Mouse (Mus musculus) adrenal gland, postnatal 10 days (tissue): ENCODE results near the gene Lrp1. TPM values are rescaled to one million over a fixed set of nuclear protein-coding genes. Genes with fewer than 3 reads are reported as not detected.
"Not testable (repeated sequence)": the region's sequence is repeated elsewhere in the genome, so short reads cannot be mapped to it uniquely, and the experiment has no call there.

ENCODE experiments used
- DNase-seq: peaks from one replicate; pipeline ENCODE4 v3.0.0; 2021; ENCODE audit warnings: mixed read lengths
- long read RNA-seq, 2 experiments: library from polyadenylated mRNA; stranded (forward); transcript quantifications; one replicate each; pipeline ENCODE4 v2.0.0; 2021
- total RNA-seq, 2 experiments: library from RNA; stranded (reverse); gene quantifications; 2 replicates each; pipeline ENCODE4 v1.2.3; 2021

The Lrp1 gene
- 100 to 1,000 TPM; 170 to 208 TPM for total RNA-seq
- long read RNA-seq, experiment 1, partial matches to known transcripts = 9 of 19 reads
- long read RNA-seq, experiment 1, other reads (novel, unspliced or antisense) = 10 of 19 reads
- long read RNA-seq, experiment 2, partial matches to known transcripts = 18 of 19 reads
- long read RNA-seq, experiment 2, other reads (novel, unspliced or antisense) = 0 of 19 reads

DNA sequence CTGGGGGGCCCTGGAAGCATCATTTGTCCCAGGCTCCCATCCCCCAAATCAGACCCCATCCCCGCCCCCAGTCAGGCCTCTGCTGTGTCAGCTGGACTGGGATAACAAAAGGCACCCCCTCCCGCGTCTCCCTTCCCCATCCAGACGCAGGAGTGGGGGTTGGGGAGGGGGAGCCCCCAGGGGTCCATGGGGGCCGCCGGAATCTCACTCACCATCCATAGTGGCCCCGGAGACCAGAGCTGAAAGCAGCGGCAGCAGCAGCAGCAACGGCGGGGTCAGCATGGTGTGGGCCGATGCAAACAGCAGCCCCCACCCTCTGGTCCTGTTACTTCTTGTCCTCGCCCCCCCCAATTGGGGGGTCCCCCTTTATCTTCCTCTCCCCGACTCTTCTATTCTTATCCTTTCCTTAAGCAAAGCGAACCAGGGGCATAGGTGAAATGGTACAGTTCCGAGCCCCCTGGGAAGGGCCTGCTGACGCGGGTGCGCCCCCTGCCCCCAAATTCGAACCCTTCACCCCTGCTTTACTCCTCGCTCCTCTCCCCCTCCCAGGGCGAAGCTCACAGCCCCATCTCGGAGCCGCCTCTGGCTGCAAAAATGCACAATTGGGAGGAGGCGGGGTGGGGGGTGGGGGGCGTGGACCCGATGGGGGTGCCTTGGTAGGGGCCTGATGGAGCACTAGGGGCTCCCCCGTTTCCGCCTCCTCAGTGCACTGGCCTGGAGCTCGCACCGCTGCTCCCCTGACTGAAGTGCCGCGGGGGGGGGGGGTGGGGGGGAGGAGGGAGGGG is at the start of gene Lrp1:
TSS of gene Lrp1 (minus strand) at position 743 of the 785 bp plus-strand sequence.
- DNase-seq = peak; percentile 64

DNA sequence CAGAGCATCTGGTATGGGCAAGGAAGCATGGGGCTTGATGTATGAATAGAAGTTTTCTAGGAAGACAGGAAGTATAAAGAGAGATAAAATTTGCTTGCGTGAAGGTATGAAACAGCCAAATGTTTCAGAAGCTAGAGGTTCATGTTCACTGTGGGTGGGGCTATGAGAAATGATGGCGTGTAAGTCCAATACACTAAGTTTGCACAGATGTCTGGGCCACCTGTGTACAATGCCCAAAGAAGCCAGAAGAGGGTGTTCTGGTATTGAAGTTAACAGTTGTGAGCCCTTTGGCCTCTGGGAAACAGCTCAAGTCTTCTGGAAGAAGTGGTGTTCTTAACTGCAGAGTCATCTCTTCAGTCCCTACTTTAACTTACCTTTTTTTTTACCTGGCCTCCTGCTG is 49.2 kb upstream of the Lrp1 start:
- DNase-seq = no peak

- no peak for DNase-seq
Observed at GRCm38 (mm10) chr10:127669170-127669569, 48.2 kb upstream of the Lrp1 start.

DNA sequence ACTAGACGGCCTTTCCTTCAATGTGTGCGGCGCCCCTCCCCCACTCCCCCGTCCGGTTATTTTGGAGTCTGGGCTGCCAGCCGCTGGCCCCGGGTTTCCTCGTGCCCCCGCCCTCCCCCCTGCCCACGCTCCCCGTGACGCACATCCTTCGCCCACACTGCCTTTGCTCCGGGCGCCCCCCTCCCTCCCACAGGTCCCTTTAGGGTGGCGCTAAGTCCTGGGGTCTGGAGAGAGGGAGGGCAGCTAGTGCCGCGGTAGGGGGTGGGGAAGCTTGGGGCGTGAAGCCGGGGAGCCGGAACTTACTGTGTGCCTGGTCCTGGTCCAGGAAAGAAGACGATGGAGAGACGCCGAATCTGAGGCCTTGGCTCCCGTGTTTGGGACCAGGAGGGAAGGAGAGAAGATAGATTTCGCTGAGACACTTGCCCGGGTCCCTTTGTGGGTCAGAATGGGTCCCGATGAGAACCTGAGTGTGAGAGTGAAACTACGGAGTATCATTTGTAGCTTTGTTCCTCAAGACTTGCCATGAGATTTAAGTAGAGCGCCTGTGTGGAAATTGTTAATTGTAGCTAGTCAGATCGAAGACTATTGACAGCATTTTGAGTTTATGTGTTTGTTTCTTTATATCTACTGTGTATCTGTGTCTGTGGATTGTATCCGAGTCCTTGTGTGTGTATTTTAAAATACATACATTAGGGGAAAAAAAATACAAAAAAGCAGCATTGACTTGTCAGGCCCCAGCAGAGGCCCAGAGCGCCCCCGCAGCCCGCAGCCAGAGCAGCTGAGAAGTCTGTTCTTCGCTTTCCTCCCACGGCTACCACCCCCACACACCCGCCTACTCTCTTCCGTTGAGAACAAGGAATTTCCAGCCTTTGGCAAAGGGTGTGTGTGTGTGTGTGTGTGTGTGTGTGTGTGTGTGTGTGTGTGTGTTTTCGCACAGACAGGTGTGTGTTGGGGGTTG is 47.4 kb upstream of the Lrp1 start, which contains the start of gene Nab2:
TSS of gene Nab2 (minus strand) at position 476 of the 958 bp plus-strand sequence.
- DNase-seq = peak; percentile 85

DNA sequence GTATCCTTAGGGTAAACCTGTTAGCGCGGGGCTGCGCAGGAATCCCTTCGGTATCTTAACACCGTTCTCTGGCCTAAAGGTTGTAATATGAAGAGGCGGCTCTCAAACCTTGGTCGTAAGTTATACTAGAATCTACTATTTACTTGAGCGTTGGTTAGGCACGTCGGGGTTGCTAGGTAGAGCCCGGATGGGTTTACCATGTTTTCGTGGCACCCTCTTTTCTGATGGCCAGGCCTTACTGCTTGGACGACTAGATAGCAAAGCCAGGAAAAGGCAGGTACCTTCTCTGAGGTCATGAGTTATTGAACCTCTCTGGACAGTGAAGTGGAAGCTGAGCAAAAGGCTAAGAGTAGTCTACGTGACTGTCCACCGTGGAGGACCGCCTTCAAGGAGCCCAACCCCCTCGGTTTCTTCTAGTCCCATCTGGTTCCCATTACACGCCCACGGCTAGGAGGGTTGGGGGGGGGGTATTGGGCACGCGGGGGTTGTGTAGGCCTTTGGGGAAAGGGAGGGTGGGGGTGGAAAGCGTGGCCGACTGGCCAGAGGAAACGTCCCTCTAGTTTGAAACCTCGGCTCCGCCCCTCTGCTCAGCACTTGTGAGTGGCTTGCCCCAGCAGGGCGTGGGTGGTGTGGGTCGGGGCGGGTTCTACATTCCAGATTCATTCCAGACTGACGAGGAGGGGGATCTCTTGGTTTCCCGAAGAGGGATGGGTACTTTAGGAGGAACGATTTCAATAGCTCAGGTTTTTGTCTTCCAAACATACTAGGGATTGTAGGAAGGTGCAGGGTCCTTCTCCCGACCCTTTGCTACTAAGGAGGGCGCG is 46.5 kb upstream of the Lrp1 start:
- DNase-seq = peak; percentile 89

- DNase-seq = peak; percentile 93
Observed at GRCm38 (mm10) chr10:127666501-127667268, 45.7 kb upstream of the Lrp1 start, which contains the start of gene Nemp1. Nemp1 (plus strand) TSS chr10:127666901.

DNA sequence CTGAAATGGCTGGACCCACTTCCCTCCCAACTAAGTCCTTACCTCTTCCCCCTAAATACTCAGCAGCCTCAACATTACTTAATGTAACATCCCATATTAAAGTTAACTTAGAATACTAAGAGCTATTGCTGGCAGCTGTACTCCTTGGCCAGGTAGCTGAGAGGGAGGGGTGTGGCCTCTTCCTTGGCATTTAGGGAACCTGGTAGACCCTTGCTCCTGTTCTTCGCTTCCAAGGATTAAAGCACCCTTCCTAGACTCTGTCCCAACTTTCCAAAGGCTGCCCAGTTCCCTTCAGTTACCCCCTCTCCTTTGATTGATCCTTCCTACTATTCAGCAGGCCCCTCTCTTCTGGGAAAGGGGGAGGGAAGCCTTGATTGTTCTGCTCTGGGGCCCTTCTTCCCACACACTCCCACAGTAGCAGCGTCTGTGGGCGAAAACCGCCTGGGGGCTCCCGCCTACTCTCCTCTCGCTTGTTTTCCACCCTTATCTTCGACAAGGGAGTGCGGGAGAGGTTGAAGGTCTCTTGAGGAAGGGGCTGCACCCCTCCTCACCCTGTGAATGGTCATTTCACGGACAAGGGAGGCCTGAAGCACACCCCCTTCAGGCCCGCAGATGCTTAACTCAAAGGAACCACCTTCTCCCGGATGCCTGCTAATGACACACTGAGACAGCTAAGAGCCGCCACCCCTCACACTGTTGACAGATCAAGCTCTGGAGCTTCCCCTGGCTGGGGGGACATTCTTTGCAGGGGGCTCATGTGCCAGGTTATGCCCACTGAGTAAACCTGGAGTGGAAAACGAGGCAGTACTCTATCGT is 44.6 kb upstream of the Lrp1 start:
- no peak for DNase-seq

- no peak for DNase-seq
Observed at GRCm38 (mm10) chr10:127664891-127665290, 43.9 kb upstream of the Lrp1 start.

- no peak for DNase-seq
Observed at GRCm38 (mm10) chr10:127664166-127664565, 43.2 kb upstream of the Lrp1 start.

- DNase-seq = no peak
Observed at GRCm38 (mm10) chr10:127663590-127663989, 42.6 kb upstream of the Lrp1 start.

- DNase-seq = peak; percentile 57
Observed at GRCm38 (mm10) chr10:127662666-127663253, 41.8 kb upstream of the Lrp1 start.

- peak; percentile 83 for DNase-seq
Observed at GRCm38 (mm10) chr10:127661915-127662663, 41.1 kb upstream of the Lrp1 start.

GRCm38 (mm10) chr10:127661291-127661914 is 40.5 kb upstream of the Lrp1 start:
- DNase-seq = no peak

DNA sequence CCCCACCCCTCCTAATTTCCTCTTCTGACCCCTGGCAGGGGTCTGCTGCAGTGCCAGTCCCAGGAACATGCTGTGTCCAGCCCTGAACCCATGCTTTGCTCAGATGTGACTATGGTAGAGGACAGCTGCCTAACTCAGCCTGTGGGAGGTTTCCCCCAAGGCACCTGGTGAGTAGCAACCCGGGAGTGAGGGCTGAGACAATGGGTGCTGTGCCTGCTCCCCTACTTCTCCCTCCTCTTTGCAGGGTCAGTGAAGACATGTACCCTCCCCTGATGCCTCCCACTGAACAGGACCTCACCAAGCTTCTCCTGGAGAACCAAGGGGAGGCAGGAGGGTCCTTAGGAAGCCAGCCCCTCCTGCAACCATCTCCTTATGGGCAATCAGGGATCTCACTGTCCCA is 38.6 kb upstream of the Lrp1 start:
- DNase-seq = no peak

DNA sequence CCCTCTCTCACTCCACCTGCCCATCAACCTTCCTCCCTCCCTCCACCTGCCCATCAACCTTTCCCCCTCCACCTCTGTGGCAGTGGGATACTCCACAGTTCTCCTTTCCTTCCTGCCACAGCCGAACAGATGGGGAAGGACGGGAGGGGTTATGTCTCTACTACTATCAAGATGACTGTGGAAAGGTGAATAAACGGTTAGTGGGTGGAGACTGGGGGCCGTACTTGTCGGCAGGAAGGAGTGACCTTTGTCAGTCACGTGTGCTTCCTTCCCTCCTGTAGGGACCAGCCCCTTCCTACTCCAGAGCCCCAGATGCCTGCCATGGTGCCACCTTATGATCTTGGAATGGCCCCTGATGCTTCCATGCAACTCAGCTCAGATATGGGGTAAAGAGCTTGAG is 37.1 kb upstream of the Lrp1 start:
- DNase-seq = no peak

DNA sequence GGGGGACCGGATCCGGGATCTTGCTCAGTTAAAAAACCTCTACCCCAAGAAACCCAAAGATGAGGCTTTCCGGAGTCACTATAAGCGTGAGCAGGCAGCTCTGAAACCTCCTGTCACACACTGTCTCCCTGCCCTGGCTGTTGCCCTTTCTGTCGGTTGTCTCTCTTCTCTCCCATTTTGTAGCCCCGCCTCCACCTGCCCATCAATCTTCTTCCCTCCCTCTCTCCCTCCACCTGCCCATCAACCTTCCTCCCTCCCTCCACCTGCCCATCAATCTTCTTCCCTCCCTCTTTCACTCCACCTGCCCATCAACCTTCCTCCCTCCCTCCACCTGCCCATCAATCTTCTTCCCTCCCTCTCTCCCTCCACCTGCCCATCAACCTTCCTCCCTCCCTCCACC is 36.7 kb upstream of the Lrp1 start:
- not testable (repeated sequence) for DNase-seq

DNA sequence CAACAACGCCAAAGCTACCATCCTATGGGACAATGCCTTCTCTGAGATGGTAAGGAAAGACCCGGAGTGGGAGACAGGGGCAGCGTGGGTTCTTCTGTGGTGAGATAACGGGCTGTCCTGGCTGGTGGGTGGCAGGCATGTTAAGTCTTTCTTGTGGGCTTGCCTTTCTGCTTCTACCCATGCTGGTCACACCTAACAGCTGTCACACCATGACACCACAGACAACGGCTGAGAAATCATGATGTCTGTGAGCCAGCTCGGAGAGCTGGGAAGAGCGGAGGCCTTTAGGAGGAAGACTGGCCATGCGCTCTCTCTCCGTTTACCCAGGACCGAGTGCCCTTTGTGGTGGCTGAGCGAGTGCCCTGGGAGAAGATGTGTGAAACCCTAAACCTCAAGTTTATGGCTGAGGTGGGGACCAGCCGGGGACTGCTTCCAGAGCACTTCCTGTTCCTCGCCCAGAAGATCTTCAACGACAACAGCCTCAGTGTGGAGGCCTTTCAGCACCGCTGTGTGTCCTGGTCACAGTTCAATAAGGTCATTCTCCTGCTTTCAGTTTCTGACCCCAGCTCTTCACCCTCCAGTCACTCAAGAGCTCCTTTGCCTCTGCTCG is 34.1 kb upstream of the Lrp1 start:
- DNase-seq = no peak
